Comparison of ENCODE assay signal across 24 mouse cellular contexts in the genomic region with DNA sequence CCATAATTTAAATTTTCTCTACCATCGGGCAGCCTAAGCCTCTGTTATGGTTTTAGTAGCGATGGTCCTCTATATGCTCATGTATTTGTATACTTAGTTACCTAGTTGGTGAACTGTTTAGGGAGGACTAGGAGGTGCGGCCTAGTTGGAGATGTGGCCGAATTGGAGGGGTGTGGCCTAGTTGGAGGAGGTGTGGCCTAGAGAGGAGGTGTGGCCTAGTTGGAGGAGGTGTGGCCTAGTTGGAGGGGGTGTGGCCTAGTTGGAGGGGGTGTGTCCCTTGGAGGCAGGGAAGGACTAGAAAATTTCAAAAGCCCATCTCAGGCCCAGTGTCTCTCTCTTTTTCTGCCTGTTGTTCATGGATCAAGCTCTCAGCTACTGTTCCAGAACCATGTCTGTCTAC. TPM values are rescaled to one million over a fixed set of nuclear protein-coding genes. Genes with fewer than 3 reads are reported as not detected.
"Had no signal": no experiment of that assay in that cellular context is flagged by ENCODE, and none has a peak within 500 bp of the region (broad histone marks: within the 10 kb centered on the region; RNA-seq: fewer than 3 reads in every experiment).

No protein-coding gene starts in this region.

- DNase-seq: kidney, adult 2 months; kidney, postnatal 25 days; layer of hippocampus, adult 9-11 months; liver; lung, adult 18-20 months; lung, postnatal 10 days; lung, postnatal 36 days; retina, postnatal 1 day; right cerebral cortex, postnatal 25 days; spleen, adult 18-20 months; thymus, postnatal 25 days had no signal

- H3K9me3 ChIP-seq: liver, embryonic 12.5 days; liver, embryonic 15.5 days; lung, embryonic 15.5 days; midbrain, embryonic 12.5 days; midbrain, embryonic 15.5 days; neural tube, embryonic 13.5 days; stomach, embryonic 15.5 days had no signal

- H3K4me1 ChIP-seq: limb, embryonic 13.5 days; liver, embryonic 12.5 days; liver, embryonic 15.5 days; lung, embryonic 15.5 days; midbrain, embryonic 12.5 days; midbrain, embryonic 15.5 days; neural tube, embryonic 13.5 days; stomach, embryonic 15.5 days had no signal

- ATAC-seq: liver, embryonic 12.5 days; midbrain, embryonic 15.5 days had no signal

- H3K27ac ChIP-seq: kidney, postnatal 0 days; layer of hippocampus, adult 2 months; left cerebral cortex, adult 2 months; limb, embryonic 13.5 days; liver, embryonic 12.5 days; liver, embryonic 15.5 days; lung, embryonic 15.5 days; midbrain, embryonic 12.5 days; midbrain, embryonic 15.5 days; neural tube, embryonic 13.5 days; stomach, embryonic 15.5 days had no signal

- H3K4me2 ChIP-seq: limb, embryonic 13.5 days; liver, embryonic 12.5 days; liver, embryonic 15.5 days; lung, embryonic 15.5 days; midbrain, embryonic 12.5 days; midbrain, embryonic 15.5 days; neural tube, embryonic 13.5 days; stomach, embryonic 15.5 days had no signal

- H3K36me3 ChIP-seq: limb, embryonic 13.5 days; liver, embryonic 12.5 days; liver, embryonic 15.5 days; lung, embryonic 15.5 days; midbrain, embryonic 12.5 days; midbrain, embryonic 15.5 days; neural tube, embryonic 13.5 days; stomach, embryonic 15.5 days had no signal

- H3K4me3 ChIP-seq: layer of hippocampus, adult 2 months; left cerebral cortex, adult 2 months; limb, embryonic 13.5 days; liver, embryonic 12.5 days; liver, embryonic 15.5 days; lung, embryonic 15.5 days; midbrain, embryonic 12.5 days; midbrain, embryonic 15.5 days; myocyte; neural tube, embryonic 13.5 days; stomach, embryonic 15.5 days had no signal

- H3K9ac ChIP-seq: limb, embryonic 13.5 days; liver, embryonic 12.5 days; liver, embryonic 15.5 days; lung, embryonic 15.5 days; midbrain, embryonic 12.5 days; midbrain, embryonic 15.5 days; neural tube, embryonic 13.5 days; stomach, embryonic 15.5 days had no signal

- H3K27me3 ChIP-seq: liver, embryonic 15.5 days; lung, embryonic 15.5 days; midbrain, embryonic 12.5 days; midbrain, embryonic 15.5 days; neural tube, embryonic 13.5 days; stomach, embryonic 15.5 days had no signal

RNA-seq across cellular contexts. Expression of a gene that starts 8.9 kb away (rescaled TPM):
- total RNA-seq: neutrophil, adult 5-6 weeks had no signal
- polyA plus RNA-seq: liver, embryonic 12.5 days had no signal
